Mouse (Mus musculus) ES-E14 (cell line): ENCODE measurements at regions not wholly inside any gene's neighbourhood (a gene's known extent, or its start where the extent isn't known, plus 50 kb on each side); places are given as distances from the start of the nearest gene placed in this dataset.
"Not testable (repeated sequence)": the region's sequence is repeated elsewhere in the genome, so short reads cannot be mapped to it uniquely, and the experiment has no call there.

Experiments
- DNase-seq: peaks from one replicate; pipeline ENCODE4 v3.0.0-alpha.2; 2013; ENCODE audit warnings: low read depth, low spot score
- H3K27ac ChIP-seq: 2 replicates; pipeline ENCODE4 v1.5.1; 2012; ENCODE audit warnings: low read depth, mild to moderate bottlenecking, low read length, moderate library complexity, mixed read lengths; ENCODE audit not compliant: poor library complexity, insufficient read depth, severe bottlenecking
- H3K36me3 ChIP-seq: 2 replicates; pipeline ENCODE4 v1.6.1; 2012; ENCODE audit warnings: mild to moderate bottlenecking, low read length, moderate library complexity, mixed read lengths; ENCODE audit not compliant: control insufficient read depth, poor library complexity, insufficient read depth, severe bottlenecking
- H3K4me1 ChIP-seq, 2 experiments: fragments of 150-350 bp in 1 of 2; sonication (generic) in 1 of 2; 2 replicates each; pipeline ENCODE4 v1.6.1; 2012; ENCODE audit warnings: low read length in 2 of 2, mild to moderate bottlenecking in 1 of 2, mixed read lengths in 1 of 2; ENCODE audit not compliant: control insufficient read depth in 2 of 2, insufficient read depth in 2 of 2, poor library complexity in 1 of 2
- H3K4me3 ChIP-seq, 2 experiments: fragments of 150-350 bp in 1 of 2; sonication (generic) in 1 of 2; 2 replicates each; pipeline ENCODE4 v1.5.1; 2012; ENCODE audit warnings: low read length in 2 of 2, low read depth in 1 of 2, mild to moderate bottlenecking in 1 of 2, mixed read lengths in 1 of 2; ENCODE audit not compliant: insufficient read depth in 1 of 2, poor library complexity in 1 of 2, severe bottlenecking in 1 of 2
- H3K9ac ChIP-seq: 2 replicates; pipeline ENCODE4 v1.6.1; 2012; ENCODE audit warnings: low read depth, mild to moderate bottlenecking, low read length, mixed read lengths; ENCODE audit not compliant: poor library complexity, insufficient read depth, severe bottlenecking
- H3K9me3 ChIP-seq: fragments of 150-350 bp; sonication (generic); 2 replicates; pipeline ENCODE4 v1.6.1; 2012; ENCODE audit warnings: low read depth, mild to moderate bottlenecking, low read length; ENCODE audit not compliant: control insufficient read depth, insufficient read depth
- CHD2 ChIP-seq: IDR thresholded peaks from 2 replicates; pipeline ENCODE4 v1.6.1; 2014; ENCODE audit warnings: mild to moderate bottlenecking, low read depth, low read length, inconsistent platforms
- HCFC1 ChIP-seq: IDR thresholded peaks from 2 replicates; pipeline ENCODE4 v1.6.1; 2012; ENCODE audit warnings: low read length, inconsistent platforms, borderline replicate concordance; ENCODE audit not compliant: insufficient read depth
- MAFK ChIP-seq: IDR thresholded peaks from 2 replicates; pipeline ENCODE4 v1.6.1; 2014; ENCODE audit warnings: mild to moderate bottlenecking, low read depth, low read length, inconsistent platforms; ENCODE audit not compliant: insufficient read depth
- ZC3H11A ChIP-seq: IDR thresholded peaks from 2 replicates; pipeline ENCODE4 v1.6.1; 2012; ENCODE audit warnings: low read depth, mild to moderate bottlenecking, inconsistent platforms, low read length, borderline replicate concordance
- ZNF384 ChIP-seq: IDR thresholded peaks from 2 replicates; pipeline ENCODE4 v1.6.1; 2012; ENCODE audit warnings: low read depth, low read length, inconsistent platforms
- in situ Hi-C, 2 experiments: fragments of 600-800 bp; cut with MboI; formaldehyde crosslinking; loops; one replicate each; pipeline ENCODE4 v1.15.1; 2025; ENCODE audit warnings: low sequenced_read_pairs in 2 of 2, inconsistent platforms in 1 of 2; ENCODE audit not compliant: unreplicated experiment in 2 of 2

GRCm38 (mm10) chr14:48791507-48791906 is 117.9 kb upstream of the Otx2 start:
- H3K4me1 ChIP-seq: peaks cover 0 to 2% of the 10 kb centered on the region in 2 experiments; a peak in 1 of 4 replicates
- H3K9me3 ChIP-seq: no peaks in the 10 kb centered on the region
- in situ Hi-C loops: no loop called here
- no peaks in the 10 kb centered on the region for H3K36me3 ChIP-seq
- no peak for DNase-seq
- no peak for TF ChIP-seq HCFC1
- no peak for TF ChIP-seq CHD2
- no peak for TF ChIP-seq MAFK
- TF ChIP-seq ZNF384: no peak
- no peak for TF ChIP-seq ZC3H11A
- H3K4me3 ChIP-seq: no peak overlapping the region
- no peak overlapping the region for H3K27ac ChIP-seq
- no peak overlapping the region for H3K9ac ChIP-seq

- no peak overlapping the region for H3K4me3 ChIP-seq
- H3K4me1 ChIP-seq: no peaks in the 10 kb centered on the region; a peak in 1 of 4 replicates
- no peak overlapping the region for H3K27ac ChIP-seq
- no peak for DNase-seq
- in situ Hi-C loops: no loop called here
- no peaks in the 10 kb centered on the region for H3K36me3 ChIP-seq
- TF ChIP-seq ZNF384 (no peak), CHD2 (no peak), HCFC1 (no peak), MAFK (no peak), ZC3H11A (no peak)
- no peaks in the 10 kb centered on the region for H3K9me3 ChIP-seq
- H3K9ac ChIP-seq: no peak overlapping the region
Measured at GRCm38 (mm10) chr14:48779327-48779726, 105.7 kb upstream of the Otx2 start.

- no peak for DNase-seq
- no peak overlapping the region for H3K4me3 ChIP-seq
Measured at GRCm38 (mm10) chr14:48770832-48771231, 97.2 kb upstream of the Otx2 start.

GRCm38 (mm10) chr14:48762691-48763090 is 89.1 kb upstream of the Otx2 start:
- in situ Hi-C loops: no loop called here
- no peak overlapping the region for H3K27ac ChIP-seq
- TF ChIP-seq CHD2 (no peak), ZC3H11A (no peak), MAFK (no peak), ZNF384 (no peak), HCFC1 (no peak)
- no peak for DNase-seq
- no peaks in the 10 kb centered on the region for H3K9me3 ChIP-seq
- no peaks in the 10 kb centered on the region for H3K4me1 ChIP-seq
- no peak overlapping the region for H3K4me3 ChIP-seq
- H3K36me3 ChIP-seq: no peaks in the 10 kb centered on the region
- H3K9ac ChIP-seq: no peak overlapping the region

More at GRCm38 (mm10) chr14:48770832-48771231, 97.2 kb upstream of the Otx2 start:
- Histone ChIP-seq H3K9me3 (no peaks in the 10 kb centered on the region), H3K9ac (no peak overlapping the region), H3K36me3 (no peaks in the 10 kb centered on the region), H3K27ac (no peak overlapping the region), H3K4me1 (no peaks in the 10 kb centered on the region)
- TF ChIP-seq ZNF384 (no peak), CHD2 (no peak), MAFK (no peak), ZC3H11A (no peak), HCFC1 (no peak)
- in situ Hi-C loops: no loop called here

- Histone ChIP-seq H3K36me3 (no peaks in the 10 kb centered on the region), H3K27ac (no peak overlapping the region), H3K4me1 (no peaks in the 10 kb centered on the region), H3K4me3 (no peak overlapping the region), H3K9ac (no peak overlapping the region), H3K9me3 (no peaks in the 10 kb centered on the region)
- in situ Hi-C loops: no loop called here
- TF ChIP-seq ZC3H11A: no peak
- TF ChIP-seq HCFC1: no peak
- no peak for TF ChIP-seq ZNF384
- DNase-seq: no peak
Measured at GRCm38 (mm10) chr14:48761002-48761648, 87.5 kb upstream of the Otx2 start.

- H3K36me3 ChIP-seq, H3K9me3 ChIP-seq, H3K27ac ChIP-seq, DNase-seq, in situ Hi-C loops, H3K9ac ChIP-seq, H3K4me3 ChIP-seq: not testable (repeated sequence)
- peaks cover 14 to 16% of the 10 kb centered on the region in 2 experiments for H3K4me1 ChIP-seq
Measured at GRCm38 (mm10) chr14:48755096-48755495, 81.5 kb upstream of the Otx2 start.
